Mouse (Mus musculus) heart, postnatal 0 days (tissue): ENCODE data around the gene Bag2. TPM values are rescaled to one million over a fixed set of nuclear protein-coding genes. Genes with fewer than 3 reads are reported as not detected.
A peak's percentile ranks its signal among the peaks of the same experiment; 100 is the strongest.

Source experiments
- ATAC-seq: fragments of 200-750 bp; cut with Nextera tagmentation; 2 replicates; pipeline ENCODE4 v1.8.0; 2017; ENCODE audit warnings: low read depth, moderate number of reproducible peaks, moderate library complexity; ENCODE audit not compliant: insufficient read depth
- DNase-seq: peaks from one replicate; pipeline ENCODE4 v3.0.0-alpha.2; 2016; ENCODE audit warnings: low spot score
- H3K27ac ChIP-seq: fragments of 300-500 bp; sonication (generic); 2 replicates; pipeline ENCODE4 v1.5.1; 2014; ENCODE audit warnings: low read depth, mild to moderate bottlenecking
- H3K27me3 ChIP-seq: fragments of 300-500 bp; sonication (generic); 2 replicates; pipeline ENCODE4 v1.6.1; 2014; ENCODE audit warnings: low read length, mixed read lengths; ENCODE audit not compliant: control insufficient read depth, insufficient read depth
- H3K36me3 ChIP-seq: fragments of 300-500 bp; sonication (generic); replicated peaks from 2 replicates; pipeline ENCODE4 v1.6.1; 2014; ENCODE audit warnings: low read length, mixed read lengths; ENCODE audit not compliant: control insufficient read depth, insufficient read depth
- H3K4me1 ChIP-seq: fragments of 300-500 bp; sonication (generic); 2 replicates; pipeline ENCODE4 v1.6.1; 2014; ENCODE audit warnings: antibody characterized with exemption; ENCODE audit not compliant: control insufficient read depth, insufficient read depth
- H3K4me2 ChIP-seq: fragments of 300-500 bp; sonication (generic); 2 replicates; pipeline ENCODE4 v1.6.1; 2014; ENCODE audit warnings: low read depth, mild to moderate bottlenecking, low read length, moderate library complexity
- H3K4me3 ChIP-seq: fragments of 300-500 bp; sonication (generic); 2 replicates; pipeline ENCODE4 v1.5.1; 2014; ENCODE audit warnings: low read depth, low read length
- H3K9ac ChIP-seq: fragments of 300-500 bp; sonication (generic); replicated peaks from 2 replicates; pipeline ENCODE4 v1.6.1; 2014; ENCODE audit warnings: low read depth, low read length, mixed read lengths
- H3K9me3 ChIP-seq: fragments of 300-500 bp; sonication (generic); replicated peaks from 2 replicates; pipeline ENCODE4 v1.6.1; 2016; ENCODE audit warnings: low read length; ENCODE audit not compliant: control insufficient read depth
- CTCF ChIP-seq: IDR thresholded peaks from 2 replicates; pipeline ENCODE4 v1.5.1; 2016; ENCODE audit warnings: antibody characterized with exemption, control low read depth, low read depth
- EP300 ChIP-seq: IDR thresholded peaks from 2 replicates; pipeline ENCODE4 v1.6.1; 2016; ENCODE audit warnings: antibody characterized with exemption, low read depth
- WGBS: fragments of 180-500 bp; shearing (Covaris S2); extraction: QIAGEN DNeasy Blood & Tissue Kit; methylation state at CpG from one replicate; pipeline ENCODE4 v1.1.7; 2014; 5-methylcytosine and 5-hydroxymethylcytosine counted together
- polyA plus RNA-seq: library from polyadenylated mRNA; unstranded; fragments of >200 nt; fragmentation: Nextera tagmentation; extraction: Ambion mirVana; gene quantifications from 2 replicates; pipeline ENCODE4 v1.2.1, GENCODE M21; 2015
- total RNA-seq: library from RNA; depleted of rRNA; stranded (reverse); fragments of >200 nt; gene quantifications from 2 replicates; pipeline ENCODE4 v1.2.3, GENCODE M21; 2014; ENCODE audit warnings: low replicate concordance; rRNA removed

The Bag2 gene
- 62.5 and 76.3 TPM in 2 replicates for total RNA-seq
- polyA plus RNA-seq = 67.0 and 77.9 TPM in 2 replicates

DNA sequence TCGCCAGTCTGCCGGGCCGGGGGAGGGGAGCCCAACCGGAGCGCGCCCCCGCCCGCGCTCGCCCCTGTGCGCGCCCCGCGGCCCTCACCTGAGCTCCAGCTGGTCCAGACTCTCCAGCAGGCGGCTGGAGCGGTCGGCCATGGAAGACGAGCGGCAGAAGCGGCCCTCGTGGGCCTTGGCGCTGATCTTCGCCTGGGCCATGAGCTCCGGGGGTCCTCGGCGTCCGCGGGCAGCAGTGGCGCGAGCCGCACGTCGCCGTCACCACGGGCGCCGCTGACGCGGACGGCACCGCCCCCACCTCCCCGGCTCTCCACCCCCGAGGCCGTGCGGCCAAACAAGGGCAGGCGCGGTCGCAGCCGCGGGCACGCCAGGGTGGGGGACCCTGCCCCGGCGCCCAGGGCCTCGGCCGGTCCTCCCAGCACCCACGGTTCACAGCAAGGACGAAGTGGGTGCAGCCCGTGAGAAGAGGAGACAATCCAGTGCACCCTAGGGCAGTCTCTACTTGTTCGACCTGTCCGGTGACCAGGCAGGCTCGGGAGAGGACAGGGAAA lies at the start of gene Bag2:
Gene Bag2 (minus strand): TSS at position 305 of the 551 bp plus-strand sequence.
- no peaks in the 10 kb centered on the region for H3K36me3 ChIP-seq
- H3K4me2 ChIP-seq = peak within 1 kb of the TSS; percentile 93
- peaks cover 3% of the 10 kb centered on the region; the same call in 1 of the 2 replicates for H3K4me1 ChIP-seq
- ATAC-seq = peak; percentile 94
- peak within 1 kb of the TSS; percentile 81 for H3K27ac ChIP-seq
- H3K9me3 ChIP-seq = no peaks in the 10 kb centered on the region
- H3K4me3 ChIP-seq = peak within 1 kb of the TSS; percentile 73
- WGBS = 1% methylated on average over 61 of the region's 61 CpGs
- no peaks in the 10 kb centered on the region for H3K27me3 ChIP-seq
- DNase-seq = peak; percentile 61
- H3K9ac ChIP-seq = peak within 1 kb of the TSS; percentile 79
- no peak for TF ChIP-seq EP300
- no peak for TF ChIP-seq CTCF

DNA sequence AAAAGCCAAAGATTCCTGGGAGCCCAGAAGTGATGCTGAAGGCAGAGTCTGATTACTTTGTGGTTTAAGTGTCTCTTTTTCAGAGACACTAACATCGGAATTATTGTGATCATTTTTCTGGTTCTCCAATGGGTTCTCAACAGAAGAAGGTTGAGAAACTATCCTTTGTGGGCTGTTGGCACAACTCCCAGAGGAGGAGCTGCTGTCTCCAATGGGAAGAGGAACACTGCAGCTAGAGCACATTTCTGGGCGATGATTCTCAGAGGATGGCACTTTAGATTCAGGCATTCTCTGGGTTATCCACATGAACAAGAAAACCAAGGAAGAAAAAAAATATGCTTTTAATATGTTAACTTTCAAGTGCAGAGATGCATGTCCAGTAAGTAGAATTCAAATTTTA lies 45.7 kb upstream of the Bag2 start:
- Histone ChIP-seq H3K27ac (no peak overlapping the region), H3K9me3 (no peaks in the 10 kb centered on the region), H3K27me3 (no peaks in the 10 kb centered on the region), H3K4me2 (no peak overlapping the region), H3K36me3 (peaks cover 60% of the 10 kb centered on the region), H3K4me1 (no peaks in the 10 kb centered on the region), H3K4me3 (no peak overlapping the region), H3K9ac (no peak overlapping the region)
- no peak for ATAC-seq
- TF ChIP-seq EP300 (no peak), CTCF (no peak)
- no peak for DNase-seq
- WGBS = 94% methylated on average over 2 of the region's 2 CpGs

DNA sequence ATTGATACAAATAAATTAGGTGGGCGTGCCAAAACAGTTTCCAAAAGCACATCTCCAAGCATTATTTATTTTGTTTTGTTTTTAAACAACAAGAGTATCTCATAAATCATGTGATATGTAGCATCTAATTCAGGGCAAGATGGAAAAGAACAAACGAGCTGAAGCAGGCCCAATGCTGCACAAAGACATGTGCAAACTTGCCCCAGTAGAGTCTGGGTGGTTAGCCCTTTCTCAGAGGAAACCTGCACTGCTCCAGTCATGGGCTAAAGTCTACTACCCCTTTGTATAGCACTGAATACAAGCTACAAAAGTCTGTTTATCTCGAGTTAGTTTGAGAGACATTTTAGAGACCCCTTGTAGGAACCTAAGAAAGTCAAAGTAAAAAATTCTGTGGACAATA lies 42.0 kb upstream of the Bag2 start:
- Histone ChIP-seq H3K9ac (no peak overlapping the region), H3K4me2 (no peak overlapping the region), H3K4me3 (no peak overlapping the region), H3K27ac (no peak overlapping the region), H3K4me1 (no peaks in the 10 kb centered on the region), H3K36me3 (peaks cover 48% of the 10 kb centered on the region), H3K27me3 (no peaks in the 10 kb centered on the region), H3K9me3 (no peaks in the 10 kb centered on the region)
- ATAC-seq = no peak
- no peak for DNase-seq
- TF ChIP-seq CTCF (no peak), EP300 (no peak)
- 83% methylated on average over 3 of the region's 3 CpGs for WGBS

DNA sequence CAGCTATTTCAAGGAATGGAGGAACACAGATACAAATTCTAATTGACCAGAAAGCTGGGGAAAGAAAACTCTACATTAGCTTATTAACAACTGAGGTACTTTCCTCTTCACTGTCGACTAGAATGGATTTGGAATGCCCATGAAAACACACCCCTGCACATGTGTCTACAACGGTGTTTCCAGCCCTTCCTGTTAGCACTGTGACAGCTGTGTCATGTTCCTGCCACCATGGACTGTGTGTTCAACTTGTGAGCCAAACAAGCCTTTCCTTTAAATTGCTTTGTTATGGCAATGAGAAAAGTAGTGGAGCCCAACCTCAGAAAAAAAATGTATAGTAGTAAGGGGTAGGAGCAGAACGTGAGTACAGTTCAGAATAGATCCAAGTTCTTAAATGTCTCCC lies 30.9 kb upstream of the Bag2 start:
- no peaks in the 10 kb centered on the region for H3K27me3 ChIP-seq
- no peak for TF ChIP-seq CTCF
- no peak for TF ChIP-seq EP300
- no peak overlapping the region for H3K9ac ChIP-seq
- H3K4me3 ChIP-seq = no peak overlapping the region
- peaks cover 7% of the 10 kb centered on the region; the same call in 1 of the 2 replicates for H3K4me1 ChIP-seq
- no peak for DNase-seq
- H3K36me3 ChIP-seq = peaks cover 3% of the 10 kb centered on the region
- peak; percentile 47; the same call in 1 of the 2 replicates for ATAC-seq
- H3K27ac ChIP-seq = no peak overlapping the region
- WGBS = 29% methylated on average over 3 of the region's 3 CpGs
- no peak overlapping the region for H3K4me2 ChIP-seq
- H3K9me3 ChIP-seq = no peaks in the 10 kb centered on the region

DNA sequence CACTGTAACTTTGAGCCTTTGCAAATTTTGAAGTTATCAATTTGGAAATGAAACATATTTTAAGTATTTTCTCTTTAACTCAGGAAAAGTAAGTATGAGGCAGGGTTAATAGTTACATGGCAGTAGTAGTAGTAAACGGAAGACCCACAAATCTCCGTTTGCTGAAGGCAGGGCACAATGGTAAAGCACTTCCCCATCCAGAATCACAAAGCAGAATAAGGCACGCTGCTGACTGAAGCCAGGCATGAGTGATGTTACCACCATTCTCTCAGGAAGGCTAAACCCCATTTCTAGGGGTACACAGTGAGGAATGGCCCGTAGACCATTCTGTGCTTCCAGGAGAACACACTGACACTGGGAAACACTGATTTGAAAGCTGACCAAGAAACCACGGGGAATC lies 30.5 kb upstream of the Bag2 start:
- H3K36me3 ChIP-seq = peaks cover 6% of the 10 kb centered on the region
- H3K27ac ChIP-seq = no peak overlapping the region
- H3K27me3 ChIP-seq = no peaks in the 10 kb centered on the region
- H3K4me2 ChIP-seq = no peak overlapping the region
- H3K9ac ChIP-seq = no peak overlapping the region
- WGBS = 82% methylated on average over 5 of the region's 5 CpGs
- peaks cover 2% of the 10 kb centered on the region; the same call in 1 of the 2 replicates for H3K4me1 ChIP-seq
- DNase-seq (no peak), ATAC-seq (no peak)
- H3K9me3 ChIP-seq = no peaks in the 10 kb centered on the region
- TF ChIP-seq CTCF = no peak
- no peak for TF ChIP-seq EP300
- H3K4me3 ChIP-seq = no peak overlapping the region

DNA sequence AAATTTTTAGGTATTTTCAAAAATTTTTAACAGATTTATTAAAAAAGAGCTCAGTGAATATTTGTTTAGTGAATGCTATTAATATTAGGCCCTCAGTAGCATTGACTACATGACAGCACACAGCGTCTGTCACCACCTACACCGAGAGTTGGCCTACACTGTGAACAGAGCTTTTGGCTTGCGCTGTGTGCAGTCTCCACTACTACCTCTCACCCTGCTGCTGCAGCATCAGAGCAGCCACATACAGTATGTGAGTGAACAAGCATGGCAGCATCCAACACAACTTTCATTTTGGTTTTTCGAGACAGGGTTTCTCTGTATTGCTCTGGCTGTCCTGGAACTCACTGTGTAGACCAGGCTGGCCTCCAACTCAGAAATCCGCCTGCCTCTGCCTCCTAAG lies 27.0 kb upstream of the Bag2 start:
- Histone ChIP-seq H3K36me3 (peaks cover 11% of the 10 kb centered on the region), H3K4me2 (no peak overlapping the region), H3K9me3 (no peaks in the 10 kb centered on the region), H3K4me3 (no peak overlapping the region), H3K4me1 (no peaks in the 10 kb centered on the region), H3K27me3 (no peaks in the 10 kb centered on the region), H3K9ac (no peak overlapping the region), H3K27ac (no peak overlapping the region)
- TF ChIP-seq CTCF = no peak
- TF ChIP-seq EP300 = no peak
- ATAC-seq (no peak), DNase-seq (no peak)
- 95% methylated on average over 5 of the region's 5 CpGs for WGBS
